Comparison of ENCODE assay signal across 8 mouse cellular contexts in the genomic region with DNA sequence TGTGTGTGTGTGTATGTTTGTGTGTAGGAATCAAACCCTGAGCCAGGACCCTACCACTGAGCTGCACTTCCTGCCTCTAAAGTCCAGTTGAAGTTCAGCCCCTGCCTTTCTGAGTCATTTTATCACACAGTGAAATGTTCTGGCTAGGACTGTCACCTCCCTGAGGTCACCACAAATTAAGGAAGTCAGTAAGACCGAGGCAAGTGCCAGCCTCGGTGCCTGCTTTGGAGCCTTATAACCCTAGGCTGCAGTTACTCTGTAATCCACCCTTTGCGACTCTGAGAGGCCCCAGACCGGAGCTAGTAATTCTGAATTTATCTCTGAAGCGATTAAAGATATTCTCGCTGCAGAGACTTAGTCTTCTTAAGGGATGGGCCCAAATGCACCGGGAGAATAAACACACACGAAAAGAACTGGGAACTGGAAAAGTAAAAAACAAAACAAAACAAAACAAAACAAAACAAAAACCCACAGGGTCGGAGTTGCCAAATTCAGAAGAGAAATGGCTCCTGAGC.
A peak's percentile ranks its signal among the peaks of the same experiment; 100 is the strongest.
DNase-seq lines count a peak whose midpoint lies in the region; ATAC-seq and TF ChIP-seq lines count a peak whose summit lies in the region.

No protein-coding gene starts in this region.

- peaks cover 43% of the 10 kb centered on the region for H3K4me1 ChIP-seq in forebrain, embryonic 10.5 days
- H3K4me1 ChIP-seq in hindbrain, embryonic 10.5 days (replicated peaks) = peaks cover 29% of the 10 kb centered on the region
- H3K4me1 ChIP-seq in limb, embryonic 14.5 days (ENCODE audit: control insufficient read depth, insufficient read depth, low read length) = peaks cover 42% of the 10 kb centered on the region
- H3K4me1 ChIP-seq in midbrain, embryonic 16.5 days (ENCODE audit: control insufficient read depth, insufficient read depth, low read length) = peaks cover 13% of the 10 kb centered on the region

- WGBS in forebrain, embryonic 10.5 days = 14% methylated on average over 9 of the region's 9 CpGs
- 25% methylated on average over 9 of the region's 9 CpGs for WGBS in hindbrain, embryonic 10.5 days
- 7% methylated on average over 9 of the region's 9 CpGs for WGBS in limb, embryonic 14.5 days
- WGBS in midbrain, embryonic 16.5 days = 5% methylated on average over 9 of the region's 9 CpGs

- H3K4me3 ChIP-seq in forebrain, embryonic 10.5 days = peak overlapping the region; percentile 53
- H3K4me3 ChIP-seq in hindbrain, embryonic 10.5 days = peak overlapping the region; percentile 56
- peak overlapping the region; percentile 34 for H3K4me3 ChIP-seq in limb, embryonic 14.5 days (replicated peaks; ENCODE audit: low read length)
- H3K4me3 ChIP-seq in midbrain, embryonic 16.5 days (ENCODE audit: low read depth, low read length) = peak overlapping the region; percentile 41

- peak overlapping the region; percentile 58 for H3K9ac ChIP-seq in limb, embryonic 14.5 days (ENCODE audit: low read depth, low read length, severe bottlenecking)
- peak overlapping the region; percentile 47; the same call in 1 of the 2 replicates for H3K9ac ChIP-seq in midbrain, embryonic 16.5 days (ENCODE audit: low read depth, low read length)

- peak overlapping the region; percentile 83 for H3K4me2 ChIP-seq in limb, embryonic 14.5 days (replicated peaks; ENCODE audit: low read depth, low read length, severe bottlenecking)
- peak overlapping the region; percentile 83 for H3K4me2 ChIP-seq in midbrain, embryonic 16.5 days (ENCODE audit: low read length)

- no peaks in the 10 kb centered on the region for H3K9me3 ChIP-seq in forebrain, embryonic 10.5 days
- no peaks in the 10 kb centered on the region for H3K9me3 ChIP-seq in hindbrain, embryonic 10.5 days
- no peaks in the 10 kb centered on the region for H3K9me3 ChIP-seq in limb, embryonic 14.5 days (ENCODE audit: control insufficient read depth, low read length)
- H3K9me3 ChIP-seq in midbrain, embryonic 16.5 days (replicated peaks; ENCODE audit: control insufficient read depth, low read length, poor library complexity, severe bottlenecking) = no peaks in the 10 kb centered on the region

- DNase-seq in thymus, postnatal 0 days (ENCODE audit: low spot score) = peak; percentile 22
- no peak for DNase-seq in thymus, adult 18-20 months
- DNase-seq in forebrain, embryonic 10.5 days (ENCODE audit: extremely low spot score, low spot score) = no peak
- no peak for DNase-seq in hindbrain, embryonic 10.5 days (ENCODE audit: low spot score)
- no peak for DNase-seq in limb, embryonic 14.5 days (ENCODE audit: low spot score)
- no peak for DNase-seq in retina, postnatal 1 day
- DNase-seq in frontal cortex, postnatal 25 days (ENCODE audit: low spot score in 2 of 2) = no peak

- ATAC-seq in limb, embryonic 14.5 days (ENCODE audit: low FRiP score, low read depth) = no peak
- ATAC-seq in midbrain, embryonic 16.5 days = no peak

- peak overlapping the region; percentile 93 for H3K27ac ChIP-seq in forebrain, embryonic 10.5 days
- H3K27ac ChIP-seq in hindbrain, embryonic 10.5 days = peak overlapping the region; percentile 87
- H3K27ac ChIP-seq in limb, embryonic 14.5 days (replicated peaks; ENCODE audit: low read depth, low read length) = peak overlapping the region; percentile 75
- no peak overlapping the region for H3K27ac ChIP-seq in midbrain, embryonic 16.5 days (ENCODE audit: low read length)

- peaks cover 47% of the 10 kb centered on the region for H3K27me3 ChIP-seq in forebrain, embryonic 10.5 days (ENCODE audit: poor library complexity, severe bottlenecking)
- H3K27me3 ChIP-seq in hindbrain, embryonic 10.5 days (ENCODE audit: insufficient read depth, poor library complexity, severe bottlenecking) = peaks cover 60% of the 10 kb centered on the region
- no peaks in the 10 kb centered on the region for H3K27me3 ChIP-seq in limb, embryonic 14.5 days (ENCODE audit: control insufficient read depth, insufficient read depth, low read length)
- H3K27me3 ChIP-seq in midbrain, embryonic 16.5 days (ENCODE audit: control insufficient read depth, insufficient read depth, low read depth, low read length) = peaks cover 3% of the 10 kb centered on the region; the same call in 1 of the 2 replicates

- no peaks in the 10 kb centered on the region for H3K36me3 ChIP-seq in forebrain, embryonic 10.5 days (replicated peaks)
- no peaks in the 10 kb centered on the region for H3K36me3 ChIP-seq in hindbrain, embryonic 10.5 days
- no peaks in the 10 kb centered on the region for H3K36me3 ChIP-seq in limb, embryonic 14.5 days (ENCODE audit: control insufficient read depth, insufficient read depth, low read length)
- no peaks in the 10 kb centered on the region for H3K36me3 ChIP-seq in midbrain, embryonic 16.5 days (ENCODE audit: control insufficient read depth, insufficient read depth, low read length)

- TF ChIP-seq POLR2A in limb, embryonic 14.5 days (IDR thresholded peaks at IDR 0.05; ENCODE audit: borderline replicate concordance, extremely low read depth, insufficient read depth, insufficient read length) = no peak
